Mouse (Mus musculus): ENCODE results near the gene Slc16a10. TPM values are rescaled to one million over a fixed set of nuclear protein-coding genes. Genes with fewer than 3 reads are reported as not detected.

The Slc16a10 gene
- polyA plus RNA-seq, 1 experiment from 2014 or later = 12.8 TPM

DNA sequence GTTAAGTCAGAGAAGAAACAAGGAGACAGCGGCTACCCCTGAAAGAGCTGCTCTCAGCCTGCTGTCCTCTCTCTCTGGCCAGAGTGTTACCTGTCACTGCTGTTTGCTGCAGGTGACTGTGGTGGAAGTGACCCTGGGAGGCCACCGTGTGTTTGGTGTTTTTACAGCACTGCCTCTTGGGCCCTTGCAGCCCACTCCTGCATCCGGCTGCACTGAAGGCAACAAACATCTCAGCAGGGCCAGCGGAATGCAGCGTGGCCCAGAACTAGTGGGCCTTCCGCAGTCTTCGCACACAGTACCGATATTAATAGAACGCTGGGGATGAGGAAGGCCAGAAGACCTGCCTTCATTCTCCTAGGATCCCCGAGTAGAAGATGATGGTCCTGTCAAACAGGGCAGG is 27.5 kb upstream of the Slc16a10 start:
- WGBS = 86% methylated on average over 10 of the region's 10 CpGs
- Histone ChIP-seq H3K4me1 (replicated peaks) (peaks cover 3% of the 10 kb centered on the region; the same call in 1 of the 2 replicates), H3K27ac (no peak overlapping the region), H3K36me3 (no peaks in the 10 kb centered on the region), H3K9ac (no peak overlapping the region), H3K27me3 (no peaks in the 10 kb centered on the region), H3K4me3 (no peak overlapping the region), H3K4me2 (no peak overlapping the region), H3K9me3 (no peaks in the 10 kb centered on the region)
- ATAC-seq (ENCODE audit: low FRiP score) = no peak

DNA sequence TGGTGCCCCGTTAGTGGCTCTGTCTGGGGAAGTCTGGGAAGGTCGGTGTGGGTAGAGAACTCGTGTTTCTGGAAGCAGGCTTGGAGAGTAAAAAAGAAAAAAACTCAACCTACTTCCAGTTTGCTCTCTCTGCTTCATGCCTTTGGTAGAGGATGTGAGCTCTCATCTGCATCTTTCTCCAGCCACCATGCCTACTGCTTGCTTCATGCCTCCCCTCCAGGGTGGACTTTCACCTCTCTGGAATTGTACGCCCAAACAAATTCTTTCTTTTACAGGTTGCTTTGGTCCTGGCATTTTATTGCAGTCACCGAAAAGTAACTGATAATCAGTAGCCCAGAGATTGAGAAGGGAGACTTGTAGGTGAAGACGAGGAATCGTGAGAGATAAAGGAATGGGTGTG is 27.0 kb upstream of the Slc16a10 start:
- Histone ChIP-seq H3K27me3 (no peaks in the 10 kb centered on the region), H3K36me3 (no peaks in the 10 kb centered on the region), H3K9me3 (no peaks in the 10 kb centered on the region), H3K4me3 (no peak overlapping the region), H3K27ac (no peak overlapping the region), H3K4me1 (replicated peaks) (peaks cover 3% of the 10 kb centered on the region; the same call in 1 of the 2 replicates), H3K9ac (no peak overlapping the region), H3K4me2 (no peak overlapping the region)
- 92% methylated on average over 7 of the region's 7 CpGs for WGBS
- no peak for ATAC-seq (ENCODE audit: low FRiP score)

DNA sequence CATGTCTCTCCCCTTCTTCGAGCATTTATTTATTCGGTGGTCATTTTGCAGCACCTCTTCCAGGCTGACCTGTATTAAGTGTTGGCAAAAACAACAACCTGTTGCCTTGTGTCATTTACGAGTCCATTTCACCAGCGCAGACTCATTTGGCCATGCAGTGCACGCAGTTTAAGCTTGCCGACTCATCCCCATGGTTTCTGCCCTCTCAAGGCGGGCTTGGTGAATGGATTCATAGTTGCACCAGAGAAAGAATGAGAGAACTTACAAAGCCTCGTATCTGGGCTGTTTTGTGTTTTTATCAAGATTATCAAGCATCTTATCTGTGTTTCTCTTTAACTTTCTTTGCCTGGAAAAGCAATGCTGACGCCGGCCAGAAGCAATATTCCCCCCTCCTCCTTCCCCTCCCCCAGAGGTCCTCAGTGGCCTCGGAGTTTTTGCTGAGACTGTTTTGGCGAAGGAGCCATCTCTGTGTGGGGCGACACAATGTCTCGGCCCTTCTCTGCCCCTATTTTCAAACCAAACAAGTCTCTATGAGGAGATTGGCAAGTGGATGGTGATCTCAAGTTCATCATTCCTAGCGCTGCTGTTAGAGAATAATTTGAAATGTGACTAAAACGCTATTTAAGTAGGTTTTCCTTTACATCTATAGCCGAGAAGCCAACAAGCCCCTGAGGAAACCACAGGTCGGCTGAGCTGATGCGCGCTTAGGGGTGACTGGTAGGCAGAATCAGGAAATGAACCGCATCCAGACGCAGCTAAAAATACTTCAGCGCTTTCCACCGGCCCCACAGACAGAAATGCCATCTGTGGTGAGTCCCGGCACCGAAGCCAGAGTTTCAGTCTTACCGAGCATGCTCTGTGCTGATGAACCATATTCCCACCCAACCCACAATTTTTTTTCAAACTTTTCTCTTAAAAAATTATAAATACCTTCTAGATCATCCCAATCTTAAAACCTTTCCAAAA is 22.6 kb upstream of the Slc16a10 start:
- Histone ChIP-seq H3K9me3 (no peaks in the 10 kb centered on the region), H3K36me3 (no peaks in the 10 kb centered on the region), H3K4me3 (no peak overlapping the region), H3K27ac (no peak overlapping the region), H3K27me3 (no peaks in the 10 kb centered on the region), H3K4me2 (no peak overlapping the region), H3K4me1 (replicated peaks) (no peaks in the 10 kb centered on the region), H3K9ac (no peak overlapping the region)
- 80% methylated on average over 27 of the region's 27 CpGs for WGBS
- no peak for ATAC-seq (ENCODE audit: low FRiP score)

DNA sequence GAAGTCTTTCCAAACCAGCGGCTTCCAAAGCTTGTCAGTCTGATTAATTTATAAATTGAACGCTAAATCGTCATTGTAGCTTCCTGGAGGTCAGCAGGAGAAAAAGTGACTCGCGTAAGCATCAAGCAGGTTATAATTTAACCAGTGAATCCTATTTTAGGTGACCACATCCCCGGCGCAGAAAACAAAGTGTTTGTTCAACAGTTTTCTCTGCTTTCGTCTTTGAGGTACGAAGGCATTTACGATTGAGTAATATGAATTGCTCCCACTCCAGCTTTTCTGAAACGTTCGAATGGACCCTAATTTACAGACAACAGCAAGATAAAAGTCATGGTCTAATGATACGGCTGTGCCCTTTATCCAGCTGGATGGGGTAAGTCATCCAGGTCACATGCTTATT is 21.9 kb upstream of the Slc16a10 start:
- H3K9me3 ChIP-seq = no peaks in the 10 kb centered on the region
- no peaks in the 10 kb centered on the region for H3K27me3 ChIP-seq
- H3K27ac ChIP-seq = no peak overlapping the region
- H3K4me2 ChIP-seq = no peak overlapping the region
- no peak overlapping the region for H3K9ac ChIP-seq
- ATAC-seq (ENCODE audit: low FRiP score) = no peak
- H3K36me3 ChIP-seq = no peaks in the 10 kb centered on the region
- 78% methylated on average over 13 of the region's 13 CpGs for WGBS
- H3K4me1 ChIP-seq (replicated peaks) = no peaks in the 10 kb centered on the region
- no peak overlapping the region for H3K4me3 ChIP-seq

DNA sequence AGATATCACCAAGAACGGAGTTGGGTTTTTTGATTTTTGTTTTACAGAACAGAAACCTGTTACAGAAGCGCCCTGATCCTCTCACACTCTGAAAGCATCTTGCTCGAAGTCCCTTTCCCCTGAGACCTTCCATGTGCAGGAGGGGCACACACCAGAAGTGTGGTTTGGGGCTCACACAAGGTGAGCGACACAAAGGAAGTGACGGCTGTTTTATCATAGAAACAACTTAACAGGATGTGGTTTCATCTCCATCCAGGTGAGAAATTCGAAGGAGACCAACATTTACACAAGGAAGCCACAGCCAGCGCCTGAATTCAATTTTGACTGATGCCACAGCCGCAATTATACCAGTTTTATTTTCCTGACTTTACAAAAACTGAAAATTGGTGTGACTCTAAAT is 21.3 kb upstream of the Slc16a10 start:
- ATAC-seq (ENCODE audit: low FRiP score) = no peak
- Histone ChIP-seq H3K27ac (no peak overlapping the region), H3K36me3 (no peaks in the 10 kb centered on the region), H3K4me2 (no peak overlapping the region), H3K4me1 (replicated peaks) (no peaks in the 10 kb centered on the region), H3K4me3 (no peak overlapping the region), H3K27me3 (no peaks in the 10 kb centered on the region), H3K9me3 (no peaks in the 10 kb centered on the region), H3K9ac (no peak overlapping the region)
- 90% methylated on average over 8 of the region's 8 CpGs for WGBS

DNA sequence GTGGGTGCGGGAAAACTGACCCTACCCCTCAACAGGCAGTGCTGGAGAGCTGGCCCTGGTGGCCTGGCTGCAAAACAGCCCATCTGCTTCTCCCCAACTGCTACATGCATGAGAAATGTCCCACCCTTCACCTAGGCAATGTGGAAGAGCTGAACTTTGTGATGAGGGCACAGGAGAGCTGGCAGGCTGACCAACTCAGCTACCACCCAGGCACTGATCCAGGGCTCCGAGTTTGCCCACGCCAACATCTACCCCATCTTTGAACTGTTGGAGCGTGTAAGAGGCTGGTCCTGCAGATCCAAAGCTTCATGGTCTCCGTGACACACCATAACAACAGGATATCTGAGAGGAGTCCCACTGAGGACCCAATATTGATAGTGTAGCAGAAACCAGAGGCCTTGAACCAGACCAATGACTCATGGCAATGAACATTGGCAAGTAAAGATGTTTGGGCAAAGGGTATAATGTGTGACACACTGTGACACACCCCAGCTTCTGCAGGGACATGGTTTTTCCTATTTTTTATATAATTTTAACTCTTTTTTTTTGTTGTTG is 19.7 kb upstream of the Slc16a10 start:
- Histone ChIP-seq H3K4me2 (no peak overlapping the region), H3K36me3 (no peaks in the 10 kb centered on the region), H3K4me3 (no peak overlapping the region), H3K9me3 (no peaks in the 10 kb centered on the region), H3K27me3 (no peaks in the 10 kb centered on the region), H3K9ac (no peak overlapping the region), H3K4me1 (replicated peaks) (no peaks in the 10 kb centered on the region), H3K27ac (no peak overlapping the region)
- 88% methylated on average over 5 of the region's 5 CpGs for WGBS
- ATAC-seq (ENCODE audit: low FRiP score) = no peak

DNA sequence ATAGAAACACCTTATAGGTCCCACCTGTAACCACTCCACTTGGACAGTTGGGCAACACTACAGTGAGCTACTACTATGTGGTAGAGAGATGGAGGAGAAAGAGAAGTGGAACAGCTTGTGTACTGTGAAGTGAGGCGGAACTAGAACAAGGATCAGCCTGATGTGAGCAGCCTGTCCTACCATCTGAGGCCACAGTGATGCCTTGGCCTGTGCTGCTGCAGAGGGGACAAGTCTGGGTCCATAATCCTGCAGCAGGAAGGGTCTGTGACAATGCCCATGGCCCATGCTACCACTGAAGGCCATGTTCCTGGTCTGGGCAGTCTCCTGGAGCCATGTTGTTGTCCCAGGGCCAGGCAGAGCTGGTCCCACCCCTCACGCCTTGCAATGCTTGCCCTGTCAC is 19.2 kb upstream of the Slc16a10 start:
- H3K27me3 ChIP-seq = no peaks in the 10 kb centered on the region
- WGBS = 84% methylated on average over 2 of the region's 2 CpGs
- H3K9me3 ChIP-seq = no peaks in the 10 kb centered on the region
- H3K9ac ChIP-seq = no peak overlapping the region
- no peaks in the 10 kb centered on the region for H3K4me1 ChIP-seq (replicated peaks)
- no peak overlapping the region for H3K4me3 ChIP-seq
- H3K4me2 ChIP-seq = no peak overlapping the region
- no peak for ATAC-seq (ENCODE audit: low FRiP score)
- no peak overlapping the region for H3K27ac ChIP-seq
- no peaks in the 10 kb centered on the region for H3K36me3 ChIP-seq

DNA sequence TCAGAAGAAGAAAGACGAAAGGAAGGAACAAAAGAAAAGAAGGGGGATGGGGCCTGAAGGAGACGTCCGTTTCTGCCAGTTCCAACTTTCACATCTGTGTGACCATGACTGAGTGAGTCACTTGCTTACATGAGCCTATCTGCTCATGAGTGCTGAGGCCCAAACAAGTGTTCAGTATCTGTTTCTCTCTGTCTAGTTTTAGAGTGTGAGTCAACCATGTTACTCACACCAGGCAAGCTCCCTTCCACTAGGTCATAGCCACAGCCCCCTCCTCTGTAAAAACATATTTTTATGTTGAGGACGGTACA is 10.4 kb upstream of the Slc16a10 start:
- H3K27me3 ChIP-seq = no peaks in the 10 kb centered on the region
- no peak overlapping the region for H3K4me3 ChIP-seq
- H3K27ac ChIP-seq = no peak overlapping the region
- H3K36me3 ChIP-seq = no peaks in the 10 kb centered on the region
- WGBS = 75% methylated on average over 4 of the region's 4 CpGs
- H3K9me3 ChIP-seq = no peaks in the 10 kb centered on the region
- peaks cover 3% of the 10 kb centered on the region; the same call in 1 of the 2 replicates for H3K4me1 ChIP-seq (replicated peaks)
- no peak overlapping the region for H3K4me2 ChIP-seq
- ATAC-seq (ENCODE audit: low FRiP score) = no peak
- no peak overlapping the region for H3K9ac ChIP-seq

DNA sequence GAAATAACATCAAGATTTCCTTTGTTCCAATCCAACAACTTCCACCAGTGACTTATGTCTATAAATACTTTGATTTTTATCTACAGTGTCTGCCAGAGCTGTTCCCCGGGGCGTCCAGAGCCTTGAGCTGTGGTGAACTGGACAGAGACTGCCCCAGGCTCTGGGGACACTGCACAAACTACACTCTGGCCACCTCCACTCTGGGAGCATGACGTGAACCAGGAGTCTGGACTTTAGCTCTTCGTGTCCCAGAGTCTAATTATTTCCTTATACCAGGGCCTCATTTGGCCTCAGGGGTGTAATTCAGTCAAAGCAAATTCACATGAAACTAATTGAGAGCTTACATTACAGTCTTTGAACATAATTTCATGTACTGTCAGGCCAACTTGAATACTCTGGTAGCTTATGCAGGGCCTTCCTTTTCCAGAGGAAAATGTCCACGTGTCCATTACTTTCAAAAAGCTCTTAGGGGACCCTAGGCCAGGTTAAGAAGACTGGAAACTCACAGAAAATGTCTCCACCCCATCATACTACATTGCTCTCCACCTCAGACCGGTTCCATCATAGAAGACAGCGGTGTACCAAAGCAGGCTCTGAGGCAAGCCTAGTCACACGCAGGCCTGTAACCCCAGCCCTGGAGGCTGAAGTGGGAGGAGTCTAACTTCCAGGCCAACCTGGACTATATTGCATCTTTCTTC is 9.9 kb upstream of the Slc16a10 start:
- Histone ChIP-seq H3K27me3 (no peaks in the 10 kb centered on the region), H3K36me3 (no peaks in the 10 kb centered on the region), H3K4me1 (replicated peaks) (peaks cover 3% of the 10 kb centered on the region; the same call in 1 of the 2 replicates), H3K4me2 (no peak overlapping the region), H3K27ac (no peak overlapping the region), H3K4me3 (no peak overlapping the region), H3K9me3 (no peaks in the 10 kb centered on the region), H3K9ac (no peak overlapping the region)
- WGBS = 72% methylated on average over 8 of the region's 8 CpGs
- ATAC-seq (ENCODE audit: low FRiP score) = no peak

DNA sequence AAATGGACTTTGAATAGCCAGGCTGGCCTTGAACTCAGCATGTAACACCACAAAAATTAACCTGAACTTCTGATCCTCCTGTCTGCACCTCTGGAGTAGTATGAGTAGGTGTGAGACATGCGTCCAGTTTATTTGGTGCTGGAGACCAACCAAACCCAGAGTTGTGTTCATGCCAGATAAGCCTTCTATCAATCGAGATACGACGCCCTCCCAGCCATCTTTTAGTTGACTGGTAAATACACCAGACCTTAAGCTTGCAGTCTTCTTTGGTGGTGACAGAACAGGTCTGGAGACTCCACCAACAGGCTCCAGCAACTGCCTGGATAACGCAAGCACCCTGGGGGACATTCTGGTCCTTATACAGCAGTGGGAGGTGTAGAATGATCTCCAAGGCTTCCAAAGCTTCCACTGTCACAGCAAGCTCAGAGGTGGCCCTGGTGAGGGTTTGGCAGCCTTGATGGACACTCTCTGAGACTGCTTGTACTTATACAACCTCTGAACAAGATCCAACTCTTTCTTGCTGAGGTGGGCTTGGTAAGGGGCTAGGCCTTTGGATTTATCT is 7.6 kb upstream of the Slc16a10 start:
- Histone ChIP-seq H3K4me1 (replicated peaks) (peaks cover 3% of the 10 kb centered on the region; the same call in 1 of the 2 replicates), H3K9me3 (no peaks in the 10 kb centered on the region), H3K4me2 (no peak overlapping the region), H3K27me3 (no peaks in the 10 kb centered on the region), H3K4me3 (no peak overlapping the region), H3K9ac (no peak overlapping the region), H3K27ac (no peak overlapping the region), H3K36me3 (no peaks in the 10 kb centered on the region)
- ATAC-seq (ENCODE audit: low FRiP score) = no peak
- 95% methylated on average over 5 of the region's 5 CpGs for WGBS

DNA sequence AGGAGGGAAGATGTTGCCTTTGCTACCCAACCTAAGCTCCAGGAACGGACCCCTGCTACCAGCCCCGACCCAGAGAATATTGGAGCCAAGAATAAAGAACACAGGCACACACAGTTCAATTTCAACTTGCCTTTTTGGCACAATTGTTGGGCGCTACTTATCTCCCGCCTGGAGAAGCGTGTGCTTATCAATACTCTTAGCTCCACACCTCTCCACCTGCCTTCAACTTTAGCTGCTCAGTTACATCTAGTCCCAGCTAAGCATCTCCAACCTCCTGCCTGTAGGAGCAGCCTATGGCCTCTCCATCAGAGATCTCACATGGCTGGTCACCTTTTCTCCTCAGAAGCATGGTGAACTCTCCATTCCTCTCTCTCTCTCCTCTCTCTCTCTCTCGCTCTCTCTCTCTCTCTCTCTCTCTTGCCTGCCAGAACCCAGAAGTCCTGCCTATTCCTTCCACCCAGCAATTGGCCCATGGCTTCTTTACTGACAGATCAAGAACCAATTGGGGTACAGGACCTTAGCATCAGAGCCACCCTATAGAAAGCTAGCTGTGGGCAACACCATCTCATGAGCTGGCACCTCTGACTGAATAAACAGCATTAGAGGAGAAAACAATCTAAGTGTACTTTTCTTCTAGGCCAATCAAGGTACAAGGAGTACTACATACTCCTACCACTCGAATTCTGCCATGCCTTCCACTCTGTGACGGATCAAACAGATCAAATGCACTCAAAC is 5.4 kb upstream of the Slc16a10 start:
- Histone ChIP-seq H3K36me3 (no peaks in the 10 kb centered on the region), H3K9ac (no peak overlapping the region), H3K4me2 (no peak overlapping the region), H3K27ac (no peak overlapping the region), H3K4me3 (no peak overlapping the region), H3K4me1 (replicated peaks) (peaks cover 3% of the 10 kb centered on the region; the same call in 1 of the 2 replicates), H3K27me3 (no peaks in the 10 kb centered on the region), H3K9me3 (no peaks in the 10 kb centered on the region)
- WGBS = 89% methylated on average over 8 of the region's 8 CpGs
- ATAC-seq (ENCODE audit: low FRiP score) = no peak

DNA sequence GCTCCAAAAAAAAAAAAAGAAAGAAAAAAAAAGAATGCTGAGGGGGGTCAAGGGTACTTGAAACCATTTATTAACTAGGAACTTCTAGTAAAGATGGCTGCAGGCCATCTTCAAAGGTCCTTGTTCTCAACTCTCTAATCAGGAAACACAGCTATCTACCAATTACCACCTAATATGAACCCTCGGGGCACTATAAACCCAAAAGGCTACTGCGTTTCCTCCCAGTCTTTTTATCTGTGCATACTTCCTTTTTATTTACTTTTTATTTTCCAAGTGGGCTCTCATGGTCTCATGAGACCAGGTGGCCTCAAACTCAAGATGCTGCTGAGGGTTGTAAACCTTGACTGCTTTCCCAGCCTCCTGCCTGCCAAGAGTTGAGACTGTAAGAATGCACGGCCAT is 4.4 kb upstream of the Slc16a10 start:
- H3K27ac ChIP-seq = no peak overlapping the region
- peaks cover 3% of the 10 kb centered on the region for H3K4me1 ChIP-seq (replicated peaks)
- H3K36me3 ChIP-seq = no peaks in the 10 kb centered on the region
- no peak overlapping the region for H3K9ac ChIP-seq
- peaks cover 2% of the 10 kb centered on the region; the same call in 1 of the 2 replicates for H3K27me3 ChIP-seq
- H3K4me3 ChIP-seq = no peak overlapping the region
- no peaks in the 10 kb centered on the region for H3K9me3 ChIP-seq
- ATAC-seq (ENCODE audit: low FRiP score) = no peak
- no peak overlapping the region for H3K4me2 ChIP-seq
- 91% methylated on average over 3 of the region's 3 CpGs for WGBS
